Mouse (Mus musculus) G1E (cell line): Measurements from ENCODE around the gene Capn10.

Source experiments
- CTCF ChIP-seq: IDR thresholded peaks from 2 replicates; pipeline ENCODE4 v1.5.1; 2012; ENCODE audit warnings: low read depth, low read length, inconsistent platforms, mixed read lengths
- GATA2 ChIP-seq: IDR thresholded peaks from 2 replicates; pipeline ENCODE4 v1.6.1; 2012; ENCODE audit warnings: low read depth, low read length, inconsistent platforms, borderline replicate concordance

- TF ChIP-seq CTCF = no peak
- no peak for TF ChIP-seq GATA2
Measured at GRCm38 (mm10) chr1:92919775-92920174, 14.4 kb upstream of the Capn10 start.
